Mouse (Mus musculus) stomach, embryonic 14.5 days (tissue): ENCODE results near the gene Amh. TPM values are rescaled to one million over a fixed set of nuclear protein-coding genes. Genes with fewer than 3 reads are reported as not detected.

Experiments
- ATAC-seq: fragments of 200-750 bp; cut with Nextera tagmentation; 2 replicates; pipeline ENCODE4 v1.8.0; 2017; ENCODE audit warnings: low read depth, moderate TSS enrichment; ENCODE audit not compliant: insufficient number of reproducible peaks, insufficient read depth, low FRiP score
- H3K27ac ChIP-seq: fragments of 300-500 bp; sonication (generic); 2 replicates; pipeline ENCODE4 v1.5.1; 2014; ENCODE audit warnings: mild to moderate bottlenecking, low read length, moderate library complexity, mixed read lengths
- H3K27me3 ChIP-seq: fragments of 300-500 bp; sonication (generic); 2 replicates; pipeline ENCODE4 v1.6.1; 2014; ENCODE audit warnings: low read length, control low read depth, mixed read lengths; ENCODE audit not compliant: control insufficient read depth, insufficient read depth
- H3K36me3 ChIP-seq: fragments of 300-500 bp; sonication (generic); 2 replicates; pipeline ENCODE4 v1.6.1; 2014; ENCODE audit warnings: mild to moderate bottlenecking, control low read depth, low read length, moderate library complexity, mixed read lengths; ENCODE audit not compliant: control insufficient read depth, insufficient read depth
- H3K4me1 ChIP-seq: fragments of 300-500 bp; sonication (generic); 2 replicates; pipeline ENCODE4 v1.6.1; 2014; ENCODE audit warnings: low read length, control low read depth, mixed read lengths; ENCODE audit not compliant: control insufficient read depth, insufficient read depth
- H3K4me2 ChIP-seq: fragments of 300-500 bp; sonication (generic); replicated peaks from 2 replicates; pipeline ENCODE4 v1.6.1; 2014; ENCODE audit warnings: low read depth, low read length, control low read depth
- H3K4me3 ChIP-seq: fragments of 300-500 bp; sonication (generic); 2 replicates; pipeline ENCODE4 v1.5.1; 2014; ENCODE audit warnings: low read depth, low read length, control low read depth
- H3K9ac ChIP-seq: fragments of 300-500 bp; sonication (generic); replicated peaks from 2 replicates; pipeline ENCODE4 v1.6.1; 2014; ENCODE audit warnings: low read depth, mild to moderate bottlenecking, control low read depth, low read length, moderate library complexity, mixed read lengths
- H3K9me3 ChIP-seq: fragments of 300-500 bp; sonication (generic); 2 replicates; pipeline ENCODE4 v1.6.1; 2016; ENCODE audit warnings: low read depth, low read length, control low read depth; ENCODE audit not compliant: control insufficient read depth
- WGBS: fragments of 180-500 bp; shearing (Covaris S2); extraction: QIAGEN DNeasy Blood & Tissue Kit; methylation state at CpG from one replicate; pipeline ENCODE4 v1.1.7; 2014; 5-methylcytosine and 5-hydroxymethylcytosine counted together
- polyA plus RNA-seq: library from polyadenylated mRNA; unstranded; fragments of >200 nt; fragmentation: Nextera tagmentation; extraction: Ambion mirVana; gene quantifications from 2 replicates; pipeline ENCODE4 v1.2.1, GENCODE M21; 2014

Amh gene
- polyA plus RNA-seq, 1 experiment from 2014 or later = not detected

DNA sequence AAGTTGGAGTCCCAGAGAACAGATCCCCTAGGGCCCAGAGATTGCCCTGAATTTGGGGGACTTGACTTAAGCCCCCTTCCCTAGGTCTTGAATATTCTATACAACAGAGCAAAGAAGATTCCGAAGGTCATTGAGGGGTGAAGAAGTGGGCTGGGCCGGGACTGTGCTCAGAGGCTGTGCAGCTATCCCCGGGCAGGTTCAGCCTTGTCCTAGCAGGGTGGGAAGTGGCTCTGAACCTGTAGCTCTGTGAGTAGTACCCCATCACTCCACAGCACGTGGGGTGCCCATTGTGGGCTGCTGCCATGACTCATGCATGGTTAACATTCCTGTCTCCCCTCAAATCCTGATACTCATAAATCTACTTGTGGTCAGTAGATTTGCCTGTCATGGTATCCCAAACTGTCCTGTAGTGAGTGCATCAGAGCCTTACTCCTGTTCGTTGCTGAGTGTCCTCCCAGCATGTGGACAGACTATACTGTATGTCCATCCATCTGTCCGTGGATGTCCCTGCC, 28.6 kb upstream of the Amh start:
- Histone ChIP-seq H3K4me3 (no peak overlapping the region), H3K27me3 (no peaks in the 10 kb centered on the region), H3K36me3 (peaks cover 87% of the 10 kb centered on the region), H3K9ac (no peak overlapping the region), H3K4me2 (no peak overlapping the region), H3K4me1 (peaks cover 9% of the 10 kb centered on the region), H3K9me3 (no peaks in the 10 kb centered on the region), H3K27ac (peak overlapping the region; percentile 41; the same call in 1 of the 2 replicates)
- ATAC-seq = peak; percentile 59; the same call in 1 of the 2 replicates
- 84% methylated on average over 6 of the region's 6 CpGs for WGBS

DNA sequence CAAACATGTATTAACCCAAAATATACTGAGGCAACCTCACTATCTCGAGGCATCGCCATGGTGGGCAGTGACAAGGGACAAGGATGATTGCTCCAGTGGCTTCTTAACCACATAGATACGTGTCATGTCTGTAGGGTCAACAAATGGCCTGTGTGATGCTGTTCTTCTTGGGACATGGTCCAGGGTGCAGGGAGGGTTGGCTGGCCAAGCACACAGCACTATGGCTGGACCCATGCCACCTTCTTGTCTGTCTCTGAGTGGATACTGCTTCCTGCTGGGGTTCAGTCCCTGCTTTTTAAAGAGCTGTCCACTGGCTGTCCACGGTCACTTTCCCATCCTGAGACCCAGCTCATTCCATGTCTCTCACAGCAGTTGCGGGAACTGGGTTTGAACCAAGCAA, 27.9 kb upstream of the Amh start:
- Histone ChIP-seq H3K9ac (no peak overlapping the region), H3K27ac (no peak overlapping the region), H3K36me3 (peaks cover 87% of the 10 kb centered on the region), H3K4me3 (no peak overlapping the region), H3K4me1 (peaks cover 9% of the 10 kb centered on the region), H3K27me3 (no peaks in the 10 kb centered on the region), H3K9me3 (no peaks in the 10 kb centered on the region), H3K4me2 (no peak overlapping the region)
- 93% methylated on average over 5 of the region's 5 CpGs for WGBS
- ATAC-seq = no peak

GRCm38 (mm10) chr10:80779565-80779964, 25.5 kb upstream of the Amh start:
- no peak for ATAC-seq
- Histone ChIP-seq H3K36me3 (peaks cover 90% of the 10 kb centered on the region), H3K4me2 (no peak overlapping the region), H3K4me1 (no peaks in the 10 kb centered on the region), H3K27me3 (no peaks in the 10 kb centered on the region), H3K4me3 (no peak overlapping the region), H3K9ac (no peak overlapping the region), H3K27ac (no peak overlapping the region), H3K9me3 (no peaks in the 10 kb centered on the region)

- WGBS = 96% methylated on average over 2 of the region's 2 CpGs
- Histone ChIP-seq H3K4me2 (no peak overlapping the region), H3K36me3 (peaks cover 96% of the 10 kb centered on the region), H3K9me3 (no peaks in the 10 kb centered on the region), H3K4me3 (no peak overlapping the region), H3K27ac (no peak overlapping the region), H3K9ac (no peak overlapping the region), H3K4me1 (no peaks in the 10 kb centered on the region), H3K27me3 (no peaks in the 10 kb centered on the region)
- ATAC-seq = no peak
Observed at GRCm38 (mm10) chr10:80784302-80784701, 20.7 kb upstream of the Amh start.

DNA sequence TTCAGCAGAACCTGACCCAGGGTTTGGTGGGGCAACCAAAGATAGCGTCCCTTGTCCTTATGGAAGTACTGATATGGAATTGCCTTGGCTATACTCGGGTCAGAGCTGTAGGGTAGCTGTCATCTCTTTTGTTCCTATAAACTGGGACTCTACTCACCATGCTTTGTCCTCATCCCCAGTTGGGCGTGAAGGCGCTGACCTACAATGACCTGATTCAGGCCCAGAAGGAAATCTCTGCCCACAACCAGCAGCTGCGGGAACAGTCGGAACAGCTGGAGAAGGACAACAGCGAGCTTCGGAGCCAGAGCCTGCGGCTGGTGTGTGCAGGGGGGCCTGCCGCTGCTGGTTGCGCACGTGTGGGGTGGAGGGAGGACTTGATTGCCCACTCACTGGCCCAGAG, 20.2 kb upstream of the Amh start:
- ATAC-seq = no peak
- Histone ChIP-seq H3K4me1 (no peaks in the 10 kb centered on the region), H3K36me3 (peaks cover 95% of the 10 kb centered on the region), H3K4me3 (no peak overlapping the region), H3K4me2 (no peak overlapping the region), H3K9ac (no peak overlapping the region), H3K9me3 (no peaks in the 10 kb centered on the region), H3K27ac (no peak overlapping the region), H3K27me3 (no peaks in the 10 kb centered on the region)
- 90% methylated on average over 12 of the region's 12 CpGs for WGBS

DNA sequence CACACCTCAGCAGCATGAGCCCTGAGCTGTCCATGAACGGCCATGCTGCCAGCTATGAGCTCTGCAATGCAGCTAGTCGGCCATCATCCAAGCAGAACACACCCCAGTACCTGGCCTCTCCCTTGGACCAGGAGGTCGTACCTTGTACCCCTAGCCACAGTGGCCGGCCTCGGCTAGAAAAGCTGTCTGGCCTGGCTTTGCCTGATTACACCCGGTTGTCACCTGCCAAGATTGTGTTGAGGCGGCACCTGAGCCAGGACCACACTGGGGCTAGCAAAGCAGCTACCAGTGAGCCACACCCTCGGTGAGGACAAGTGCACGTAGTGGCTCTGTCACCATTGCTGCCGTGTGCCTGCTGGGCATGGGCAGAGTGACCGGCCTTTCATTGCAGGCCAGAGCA, 19.1 kb upstream of the Amh start:
- no peak for ATAC-seq
- no peak overlapping the region for H3K9ac ChIP-seq
- no peaks in the 10 kb centered on the region for H3K9me3 ChIP-seq
- no peak overlapping the region for H3K4me3 ChIP-seq
- H3K27me3 ChIP-seq = no peaks in the 10 kb centered on the region
- H3K4me1 ChIP-seq = no peaks in the 10 kb centered on the region
- no peak overlapping the region for H3K27ac ChIP-seq
- H3K36me3 ChIP-seq = peaks cover 95% of the 10 kb centered on the region
- H3K4me2 ChIP-seq = no peak overlapping the region
- 95% methylated on average over 11 of the region's 11 CpGs for WGBS

DNA sequence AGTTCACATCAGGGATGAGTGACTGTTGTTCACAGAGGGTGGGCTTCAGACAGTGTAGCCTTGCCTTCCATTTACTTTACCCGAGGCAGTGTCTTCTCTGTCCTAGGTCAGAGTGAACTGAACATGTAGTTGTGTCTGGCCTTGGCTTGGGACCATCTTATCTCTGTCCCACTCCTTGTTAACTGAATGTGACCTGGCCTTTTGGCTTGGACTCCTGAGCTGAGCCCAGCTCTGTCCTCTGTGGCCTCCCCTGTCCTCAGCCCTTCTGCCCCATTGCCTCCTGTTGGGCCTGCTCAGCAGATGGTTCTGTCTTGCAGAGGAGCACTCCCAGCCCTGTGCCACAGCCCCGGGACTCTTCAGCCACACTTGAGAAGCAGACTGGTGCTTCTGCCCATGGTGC, 17.5 kb upstream of the Amh start:
- Histone ChIP-seq H3K27me3 (no peaks in the 10 kb centered on the region), H3K36me3 (peaks cover 92% of the 10 kb centered on the region), H3K4me3 (no peak overlapping the region), H3K9me3 (no peaks in the 10 kb centered on the region), H3K27ac (no peak overlapping the region), H3K9ac (no peak overlapping the region), H3K4me2 (no peak overlapping the region), H3K4me1 (no peaks in the 10 kb centered on the region)
- 88% methylated on average over 2 of the region's 2 CpGs for WGBS
- no peak for ATAC-seq

DNA sequence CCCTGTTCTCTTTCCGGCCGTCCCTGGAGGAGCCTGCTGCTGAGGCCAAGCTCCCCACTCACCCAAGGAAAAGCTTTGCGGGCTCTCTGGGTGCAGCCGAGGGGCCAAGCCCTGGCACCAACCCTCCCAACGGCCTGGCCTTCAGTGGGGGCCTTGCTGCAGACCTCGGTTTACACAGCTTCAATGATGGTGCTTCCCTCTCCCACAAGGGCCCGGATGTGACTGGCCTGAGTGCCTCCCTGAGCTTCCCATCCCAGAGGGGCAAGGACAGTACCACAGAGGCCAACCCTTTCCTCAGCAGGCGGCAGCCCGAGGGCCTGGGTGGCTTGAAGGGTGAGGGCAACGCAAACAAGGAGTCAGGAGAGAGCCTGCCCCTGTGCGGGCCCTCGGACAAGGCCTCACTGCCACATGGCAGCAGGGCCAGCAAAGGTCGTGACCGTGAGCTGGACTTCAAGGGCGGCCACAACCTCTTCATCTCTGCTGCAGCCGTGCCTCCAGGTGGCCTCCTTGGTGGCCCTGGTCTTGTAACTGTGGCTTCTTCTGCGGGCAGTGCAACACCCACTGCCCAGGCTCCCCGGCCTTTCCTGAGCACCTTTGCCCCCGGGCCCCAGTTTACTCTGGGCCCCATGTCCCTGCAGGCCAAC, 14.2 kb upstream of the Amh start:
- Histone ChIP-seq H3K4me3 (no peak overlapping the region), H3K36me3 (peaks cover 84% of the 10 kb centered on the region), H3K4me1 (no peaks in the 10 kb centered on the region), H3K9me3 (no peaks in the 10 kb centered on the region), H3K27me3 (no peaks in the 10 kb centered on the region), H3K27ac (no peak overlapping the region), H3K4me2 (no peak overlapping the region), H3K9ac (no peak overlapping the region)
- 87% methylated on average over 19 of the region's 19 CpGs for WGBS
- ATAC-seq = no peak
